Mouse (Mus musculus) hindbrain, embryonic 13.5 days (tissue): ENCODE measurements at regions not wholly inside any gene's neighbourhood (a gene's known extent, or its start where the extent isn't known, plus 50 kb on each side); places are given as distances from the start of the nearest gene placed in this dataset.

Experiments
- ATAC-seq: fragments of 200-750 bp; cut with Nextera tagmentation; 2 replicates; pipeline ENCODE4 v1.8.0; 2017; ENCODE audit warnings: moderate TSS enrichment; ENCODE audit not compliant: low FRiP score
- H3K27ac ChIP-seq: fragments of 300-500 bp; sonication (generic); 2 replicates; pipeline ENCODE4 v1.5.1; 2015; ENCODE audit warnings: inconsistent platforms, mild to moderate bottlenecking, moderate library complexity
- H3K27me3 ChIP-seq: fragments of 300-500 bp; sonication (generic); 2 replicates; pipeline ENCODE4 v1.6.1; 2015; ENCODE audit warnings: mild to moderate bottlenecking, inconsistent platforms
- H3K36me3 ChIP-seq: fragments of 300-500 bp; sonication (generic); 2 replicates; pipeline ENCODE4 v1.6.1; 2015; ENCODE audit warnings: mild to moderate bottlenecking, inconsistent platforms
- H3K4me1 ChIP-seq: fragments of 300-500 bp; sonication (generic); replicated peaks from 2 replicates; pipeline ENCODE4 v1.6.1; 2015; ENCODE audit warnings: inconsistent platforms
- H3K4me2 ChIP-seq: fragments of 300-500 bp; sonication (generic); 2 replicates; pipeline ENCODE4 v1.6.1; 2015; ENCODE audit warnings: inconsistent platforms, mild to moderate bottlenecking, moderate library complexity
- H3K4me3 ChIP-seq: fragments of 300-500 bp; sonication (generic); 2 replicates; pipeline ENCODE4 v1.5.1; 2015; ENCODE audit warnings: mild to moderate bottlenecking, inconsistent platforms
- H3K9ac ChIP-seq: fragments of 300-500 bp; sonication (generic); 2 replicates; pipeline ENCODE4 v1.6.1; 2015; ENCODE audit warnings: mild to moderate bottlenecking, inconsistent platforms
- H3K9me3 ChIP-seq: fragments of 300-500 bp; sonication (generic); 2 replicates; pipeline ENCODE4 v1.6.1; 2016; ENCODE audit warnings: inconsistent platforms
- WGBS: fragments of 180-500 bp; shearing (Covaris S2); methylation state at CpG from one replicate; pipeline ENCODE4 v1.1.7; 2015; 5-methylcytosine and 5-hydroxymethylcytosine counted together

DNA sequence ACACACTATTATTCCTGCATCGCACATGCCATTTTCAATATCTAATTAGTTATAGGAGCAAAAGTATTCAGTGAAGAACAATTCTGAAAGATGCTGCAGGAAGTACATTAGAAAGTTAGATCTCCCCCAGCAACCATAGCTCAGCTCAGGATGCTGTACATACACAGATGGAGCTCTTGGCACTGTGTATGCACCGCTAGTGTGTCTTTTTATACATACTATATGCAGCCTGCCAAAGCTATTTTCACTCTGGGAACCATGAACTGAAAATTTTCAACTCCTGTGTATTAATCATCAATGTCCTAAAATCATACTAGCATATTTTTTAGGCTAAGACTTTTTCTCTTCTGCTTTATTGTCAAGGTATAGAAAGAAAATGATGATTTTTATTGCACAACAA lies 944.5 kb downstream of the Fam19a2 start:
- Histone ChIP-seq H3K4me1 (no peaks in the 10 kb centered on the region), H3K4me2 (no peak overlapping the region), H3K36me3 (no peaks in the 10 kb centered on the region), H3K9me3 (no peaks in the 10 kb centered on the region), H3K27me3 (no peaks in the 10 kb centered on the region), H3K27ac (no peak overlapping the region), H3K4me3 (no peak overlapping the region), H3K9ac (no peak overlapping the region)
- WGBS, result 91% methylated on average over 2 of the region's 2 CpGs
- no peak for ATAC-seq

- WGBS, result 90% methylated on average over 1 of the region's 1 CpGs
- H3K4me2 ChIP-seq, result no peak overlapping the region
- H3K9me3 ChIP-seq, result no peaks in the 10 kb centered on the region
- no peak overlapping the region for H3K4me3 ChIP-seq
- no peak for ATAC-seq
- H3K27me3 ChIP-seq, result no peaks in the 10 kb centered on the region
- no peaks in the 10 kb centered on the region for H3K36me3 ChIP-seq
- H3K27ac ChIP-seq, result no peak overlapping the region
- no peaks in the 10 kb centered on the region for H3K4me1 ChIP-seq
- H3K9ac ChIP-seq, result no peak overlapping the region
Measured at GRCm38 (mm10) chr10:124219461-124219860, 955.7 kb downstream of the Fam19a2 start.

DNA sequence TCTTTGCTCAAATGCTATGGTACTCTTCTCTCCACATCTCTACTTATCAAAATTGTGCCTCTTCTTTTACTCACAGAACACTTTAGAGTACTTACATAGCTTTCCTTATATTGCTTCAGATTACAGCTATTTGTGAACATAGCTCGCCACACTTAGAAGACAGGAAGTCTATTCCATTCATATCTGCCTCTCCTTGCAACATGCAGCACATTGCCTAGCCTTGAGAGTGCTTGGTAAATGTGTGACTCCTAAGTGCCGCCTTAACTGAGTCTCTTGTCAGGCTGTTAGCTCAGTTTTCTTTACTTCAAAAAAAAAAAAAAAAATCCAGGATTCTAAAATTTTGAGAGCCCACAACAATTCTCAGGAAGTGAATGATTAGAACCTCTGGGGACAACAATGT lies 958.3 kb downstream of the Fam19a2 start:
- H3K9me3 ChIP-seq, result no peaks in the 10 kb centered on the region
- H3K4me1 ChIP-seq, result no peaks in the 10 kb centered on the region
- no peak overlapping the region for H3K27ac ChIP-seq
- no peak overlapping the region for H3K9ac ChIP-seq
- WGBS, result 81% methylated on average over 2 of the region's 2 CpGs
- no peak overlapping the region for H3K4me3 ChIP-seq
- H3K36me3 ChIP-seq, result no peaks in the 10 kb centered on the region
- no peak for ATAC-seq
- H3K27me3 ChIP-seq, result no peaks in the 10 kb centered on the region
- H3K4me2 ChIP-seq, result no peak overlapping the region

DNA sequence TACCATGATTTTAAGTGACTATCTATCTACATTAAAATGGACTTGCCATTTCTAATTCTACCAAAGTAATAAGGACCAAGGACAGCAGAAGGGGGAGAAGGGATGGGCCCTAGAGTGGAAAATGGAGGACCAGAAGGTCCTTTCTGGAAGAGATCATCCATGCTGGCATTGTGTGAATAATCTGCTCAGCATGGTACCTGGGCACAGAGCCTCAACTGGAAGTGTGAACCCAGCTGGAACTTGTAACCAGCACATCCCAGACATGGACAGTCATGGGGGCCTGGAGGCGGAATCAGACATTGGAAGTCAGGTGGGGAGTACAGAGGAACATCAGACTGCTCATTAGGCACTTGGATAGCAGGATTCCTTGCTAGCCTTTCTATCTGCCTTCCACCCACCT lies 963.3 kb downstream of the Fam19a2 start:
- Histone ChIP-seq H3K36me3 (no peaks in the 10 kb centered on the region), H3K27me3 (no peaks in the 10 kb centered on the region), H3K4me1 (no peaks in the 10 kb centered on the region), H3K27ac (no peak overlapping the region), H3K9me3 (no peaks in the 10 kb centered on the region), H3K9ac (no peak overlapping the region), H3K4me3 (no peak overlapping the region), H3K4me2 (no peak overlapping the region)
- no peak for ATAC-seq
- 81% methylated on average over 1 of the region's 1 CpGs for WGBS

- WGBS, result 41% methylated on average over 4 of the region's 4 CpGs
- ATAC-seq, result no peak
- no peak overlapping the region for H3K4me3 ChIP-seq
Measured at GRCm38 (mm10) chr10:124249358-124249757, 985.6 kb downstream of the Fam19a2 start.

DNA sequence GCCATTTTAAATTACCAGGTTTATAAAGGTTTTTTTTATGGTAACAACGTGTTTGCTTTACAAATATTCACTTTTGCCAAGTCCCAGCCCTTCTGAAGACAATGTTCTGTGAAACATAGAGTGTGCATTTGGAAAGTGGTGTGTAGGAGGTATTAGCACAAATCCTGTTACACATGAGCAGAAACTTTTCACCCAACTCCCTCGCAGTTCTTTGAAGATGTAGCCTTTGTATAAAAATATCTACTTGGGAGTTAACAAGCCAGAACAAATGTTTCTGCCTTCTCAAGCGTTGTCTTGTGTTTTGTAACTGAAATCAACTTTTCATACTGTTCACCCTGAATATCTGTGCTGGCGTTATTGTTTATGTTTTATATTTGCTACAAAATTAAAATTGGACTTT lies 986.2 kb downstream of the Fam19a2 start:
- Histone ChIP-seq H3K36me3 (no peaks in the 10 kb centered on the region), H3K4me1 (no peaks in the 10 kb centered on the region), H3K27me3 (no peaks in the 10 kb centered on the region), H3K4me3 (no peak overlapping the region), H3K27ac (no peak overlapping the region), H3K9me3 (no peaks in the 10 kb centered on the region), H3K4me2 (no peak overlapping the region), H3K9ac (no peak overlapping the region)
- WGBS, result 70% methylated on average over 4 of the region's 4 CpGs
- no peak for ATAC-seq

More at GRCm38 (mm10) chr10:124249358-124249757, 985.6 kb downstream of the Fam19a2 start:
- Histone ChIP-seq H3K36me3 (no peaks in the 10 kb centered on the region), H3K4me1 (no peaks in the 10 kb centered on the region), H3K4me2 (no peak overlapping the region), H3K9me3 (no peaks in the 10 kb centered on the region), H3K9ac (no peak overlapping the region), H3K27me3 (no peaks in the 10 kb centered on the region), H3K27ac (no peak overlapping the region)

- no peaks in the 10 kb centered on the region for H3K4me1 ChIP-seq
- WGBS, result 67% methylated on average over 18 of the region's 18 CpGs
- no peaks in the 10 kb centered on the region for H3K9me3 ChIP-seq
- H3K4me3 ChIP-seq, result no peak overlapping the region
- no peaks in the 10 kb centered on the region for H3K27me3 ChIP-seq
- no peak for ATAC-seq
- H3K27ac ChIP-seq, result no peak overlapping the region
- no peaks in the 10 kb centered on the region for H3K36me3 ChIP-seq
- no peak overlapping the region for H3K9ac ChIP-seq
- H3K4me2 ChIP-seq, result no peak overlapping the region
Measured at GRCm38 (mm10) chr10:124288301-124288995, 1024.7 kb downstream of the Fam19a2 start.

- Histone ChIP-seq H3K9me3 (no peaks in the 10 kb centered on the region), H3K36me3 (no peaks in the 10 kb centered on the region)
- ATAC-seq, result no peak
Measured at GRCm38 (mm10) chr10:124297198-124297677, 1033.4 kb downstream of the Fam19a2 start.

DNA sequence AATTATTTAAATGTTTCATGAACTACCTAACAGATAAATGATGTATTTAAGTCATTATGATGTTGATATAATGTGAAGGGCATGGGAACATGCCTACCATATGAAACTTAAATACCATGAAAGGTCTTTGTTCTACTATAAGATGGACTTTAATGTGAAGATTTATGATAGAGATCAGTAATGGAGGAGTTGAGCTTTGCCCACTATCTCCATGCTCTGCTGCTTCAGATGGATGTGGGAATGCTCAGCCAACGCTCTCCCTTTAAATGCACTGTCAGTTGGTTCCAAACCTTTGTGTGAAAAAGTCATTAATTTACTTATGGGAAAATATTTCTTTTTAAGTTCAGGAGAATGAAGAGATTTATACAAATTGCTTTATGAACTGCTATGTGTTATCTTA lies 1040.9 kb downstream of the Fam19a2 start:
- Histone ChIP-seq H3K9ac (no peak overlapping the region), H3K4me3 (no peak overlapping the region), H3K27ac (no peak overlapping the region), H3K36me3 (no peaks in the 10 kb centered on the region), H3K27me3 (no peaks in the 10 kb centered on the region), H3K4me2 (no peak overlapping the region), H3K9me3 (no peaks in the 10 kb centered on the region), H3K4me1 (no peaks in the 10 kb centered on the region)
- 70% methylated on average over 1 of the region's 1 CpGs for WGBS
- ATAC-seq, result no peak

More at GRCm38 (mm10) chr10:124297198-124297677, 1033.4 kb downstream of the Fam19a2 start:
- Histone ChIP-seq H3K9ac (no peak overlapping the region), H3K27me3 (no peaks in the 10 kb centered on the region), H3K4me2 (no peak overlapping the region), H3K27ac (no peak overlapping the region), H3K4me3 (no peak overlapping the region), H3K4me1 (no peaks in the 10 kb centered on the region)
- 89% methylated on average over 2 of the region's 2 CpGs for WGBS

DNA sequence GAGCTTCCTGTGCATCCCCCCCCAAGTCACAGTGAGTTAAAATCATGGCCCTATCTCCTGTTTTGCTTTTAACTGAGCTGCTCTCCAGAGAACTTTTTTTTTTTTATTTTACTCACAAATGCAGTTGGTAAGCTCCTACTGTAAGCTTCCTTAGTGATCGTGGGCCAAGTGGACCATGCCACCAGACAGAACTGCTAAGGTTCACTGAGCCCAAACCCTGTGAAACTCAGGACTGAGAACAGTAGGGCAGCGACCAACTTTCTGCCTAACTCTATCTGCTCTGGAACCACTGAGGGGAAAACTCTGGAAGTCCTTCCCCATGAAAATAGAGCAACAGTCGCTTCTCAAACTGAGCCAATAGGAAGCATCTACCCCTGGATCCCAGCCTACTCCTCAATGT lies 1041.8 kb downstream of the Fam19a2 start:
- Histone ChIP-seq H3K27ac (no peak overlapping the region), H3K9ac (no peak overlapping the region), H3K36me3 (no peaks in the 10 kb centered on the region), H3K4me1 (no peaks in the 10 kb centered on the region), H3K27me3 (no peaks in the 10 kb centered on the region), H3K4me2 (no peak overlapping the region), H3K9me3 (no peaks in the 10 kb centered on the region), H3K4me3 (no peak overlapping the region)
- 92% methylated on average over 3 of the region's 3 CpGs for WGBS
- ATAC-seq, result no peak

GRCm38 (mm10) chr10:124318761-124319160 lies 1055.0 kb downstream of the Fam19a2 start:
- 9% methylated on average over 1 of the region's 1 CpGs for WGBS
- ATAC-seq, result no peak
- H3K9me3 ChIP-seq, result no peaks in the 10 kb centered on the region

GRCm38 (mm10) chr10:124320191-124321110 lies 1056.7 kb downstream of the Fam19a2 start:
- no peak overlapping the region for H3K27ac ChIP-seq
- no peaks in the 10 kb centered on the region for H3K4me1 ChIP-seq
- ATAC-seq, result no peak
- no peaks in the 10 kb centered on the region for H3K36me3 ChIP-seq
- no peak overlapping the region for H3K4me3 ChIP-seq
- H3K4me2 ChIP-seq, result no peak overlapping the region
- no peaks in the 10 kb centered on the region for H3K27me3 ChIP-seq
- H3K9me3 ChIP-seq, result no peaks in the 10 kb centered on the region
- WGBS, result 68% methylated on average over 8 of the region's 8 CpGs
- no peak overlapping the region for H3K9ac ChIP-seq

More at GRCm38 (mm10) chr10:124318761-124319160, 1055.0 kb downstream of the Fam19a2 start:
- H3K27me3 ChIP-seq, result no peaks in the 10 kb centered on the region
- no peak overlapping the region for H3K4me3 ChIP-seq
- H3K9ac ChIP-seq, result no peak overlapping the region
- no peaks in the 10 kb centered on the region for H3K4me1 ChIP-seq
- no peak overlapping the region for H3K4me2 ChIP-seq
- no peak overlapping the region for H3K27ac ChIP-seq
- no peaks in the 10 kb centered on the region for H3K36me3 ChIP-seq
